Mouse (Mus musculus) lung, postnatal 0 days (tissue): ENCODE measurements around the gene B4galnt3.

Experiments
- CTCF ChIP-seq: IDR thresholded peaks from 2 replicates; pipeline ENCODE4 v1.5.1; 2016; ENCODE audit warnings: antibody characterized with exemption, mild to moderate bottlenecking
- EP300 ChIP-seq: IDR thresholded peaks from 2 replicates; pipeline ENCODE4 v1.6.1; 2016; ENCODE audit warnings: antibody characterized with exemption, mild to moderate bottlenecking, control low read depth

DNA sequence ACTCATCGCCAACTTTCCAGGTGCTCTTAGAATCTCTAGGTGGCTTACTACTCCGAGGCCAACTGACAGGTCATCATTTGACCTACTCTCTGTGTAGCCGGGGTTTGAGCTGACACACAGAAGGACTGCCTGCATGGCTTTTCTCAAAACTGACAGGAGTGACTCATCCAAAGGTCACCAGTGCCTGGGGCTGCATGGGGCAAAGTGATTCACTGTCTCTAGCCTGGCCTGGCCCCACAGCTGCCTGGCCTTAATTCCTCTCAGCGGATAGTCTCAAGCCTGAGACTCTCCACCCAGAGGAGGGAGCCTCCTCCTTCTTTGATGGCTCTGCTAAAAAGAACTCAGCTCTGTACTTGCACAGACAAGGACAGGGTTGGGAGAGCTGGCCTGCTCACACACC lies 103.4 kb downstream of the B4galnt3 start:
- TF ChIP-seq CTCF (no peak), EP300 (no peak)
